Mouse (Mus musculus): ENCODE measurements at regions not wholly inside any gene's neighbourhood (a gene's known extent, or its start where the extent isn't known, plus 50 kb on each side); places are given as distances from the start of the nearest gene placed in this dataset.

DNA sequence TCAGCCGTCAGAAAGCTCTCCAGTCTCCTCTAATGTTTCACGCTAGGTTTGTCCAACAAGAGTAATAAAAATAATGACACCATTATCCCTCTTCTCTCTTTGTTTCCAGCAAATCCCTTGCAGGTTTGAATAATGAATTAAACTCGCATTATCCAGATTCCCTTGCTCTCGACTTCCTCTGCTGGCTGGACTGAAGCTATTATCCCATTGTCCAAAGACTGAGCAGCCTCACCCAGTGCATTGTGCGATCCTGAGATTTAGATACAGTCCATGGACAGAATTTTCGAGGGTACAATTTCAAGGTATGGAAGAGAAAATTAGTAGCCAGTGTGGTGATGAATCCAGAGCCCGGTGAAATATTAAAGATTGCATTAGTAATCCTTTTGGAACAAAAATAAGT is 270.3 kb downstream of the En1 start:
- DNase-seq: no peak
- intact Hi-C loops (cut with DNase I): no loop called here

GRCm38 (mm10) chr1:120882959-120883549 is 280.8 kb downstream of the En1 start:
- intact Hi-C loops (cut with DNase I): no loop called here
- no peak for DNase-seq

DNA sequence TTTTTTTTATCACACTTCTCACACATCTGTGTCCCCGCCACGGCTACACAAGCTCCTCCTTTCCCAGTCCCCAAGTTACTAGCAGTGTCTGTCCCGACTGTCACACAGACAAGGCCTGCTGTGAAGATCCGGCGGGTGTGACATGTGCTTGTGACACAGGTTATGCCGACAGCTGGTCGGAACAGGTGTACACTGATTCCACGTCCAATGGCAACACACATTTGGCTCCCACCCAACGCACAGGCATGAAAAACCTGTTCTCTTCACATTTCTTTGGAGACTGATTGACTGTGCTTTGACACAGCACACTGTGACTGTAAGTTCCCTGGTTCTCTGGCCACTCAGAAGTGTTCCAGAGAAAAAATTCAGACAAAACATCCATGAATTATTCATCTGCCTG is 281.4 kb downstream of the En1 start:
- intact Hi-C loops (cut with DNase I): no loop called here
- no peak for DNase-seq

DNA sequence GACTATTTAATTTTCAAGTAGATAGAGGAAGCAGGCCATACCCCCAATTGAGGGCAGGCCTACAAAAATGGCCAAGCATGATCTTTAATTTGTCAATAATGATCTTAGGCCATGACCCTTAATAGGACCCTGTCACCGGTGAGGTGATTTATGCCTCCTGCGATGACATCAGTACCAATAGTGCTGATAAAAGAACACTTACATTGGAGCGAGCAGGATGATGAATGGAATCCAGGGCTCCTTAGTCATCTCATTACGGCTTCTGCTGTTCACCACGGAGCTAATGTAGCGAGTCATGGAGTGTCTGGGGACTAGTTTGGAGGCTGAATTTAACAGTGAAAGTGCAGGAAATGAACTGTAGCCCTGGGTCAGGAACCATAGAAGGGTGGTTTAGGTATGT is 308.6 kb downstream of the En1 start:
- DNase-seq: no peak

DNA sequence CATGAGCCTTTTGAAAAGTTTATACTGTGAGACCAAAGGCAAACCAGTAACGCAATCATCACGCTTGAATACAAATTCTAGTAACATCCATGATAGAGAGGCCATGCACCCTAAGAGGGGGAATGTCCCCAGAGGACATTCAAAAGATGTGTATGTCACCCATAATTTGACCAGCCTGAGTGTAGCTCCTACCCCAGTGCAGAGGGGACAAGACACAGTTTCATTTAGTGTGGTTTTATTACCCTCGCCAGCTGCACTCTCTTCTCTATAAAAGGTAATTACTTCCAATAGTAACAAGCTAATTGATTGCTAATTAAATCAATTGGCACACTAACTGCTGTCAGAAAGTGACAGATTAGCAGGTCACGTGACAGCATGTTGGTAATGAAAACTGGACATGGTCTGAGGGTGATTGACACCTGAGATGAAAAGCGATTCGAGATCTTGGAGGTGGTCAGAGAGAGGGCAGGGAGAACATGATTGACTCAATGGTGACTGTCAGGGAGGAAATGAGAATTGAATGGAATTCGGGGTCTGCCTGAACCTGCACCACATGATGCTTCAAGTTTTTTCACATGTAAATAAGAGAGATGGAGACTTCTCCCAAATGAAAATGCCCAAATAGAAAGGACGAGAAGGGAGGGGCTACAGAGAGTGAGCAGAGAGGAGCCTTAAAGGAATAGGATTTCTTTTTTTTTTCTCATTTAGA is 309.9 kb downstream of the En1 start:
- no peak for DNase-seq
- intact Hi-C loops (cut with DNase I): no loop called here

More for the DNA sequence above, 308.6 kb downstream of the En1 start:
- intact Hi-C loops (cut with DNase I): no loop called here

DNA sequence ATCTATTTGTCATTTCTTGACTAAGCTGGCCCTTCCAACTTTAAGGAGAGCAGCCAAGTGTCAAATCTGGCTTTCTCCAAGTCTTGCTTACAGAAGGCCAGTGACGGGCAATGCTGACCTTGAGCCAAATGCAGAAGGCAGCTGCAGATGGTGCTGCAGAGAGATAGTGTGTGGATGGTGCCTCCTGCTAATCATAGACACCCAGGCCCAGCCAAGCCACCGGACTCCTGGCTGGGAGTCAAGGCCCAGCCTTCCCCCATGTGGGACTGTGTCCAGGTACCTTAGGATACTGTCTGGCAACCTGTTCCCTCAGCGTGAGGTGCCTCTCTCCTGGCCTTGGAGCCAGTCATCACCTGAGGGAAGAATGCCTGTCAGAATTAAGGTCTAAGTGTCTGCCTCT is 319.3 kb downstream of the En1 start:
- intact Hi-C loops (cut with DNase I): no loop called here
- DNase-seq: peak; percentile 64 to 78

GRCm38 (mm10) chr1:120925271-120925670 is 323.1 kb downstream of the En1 start:
- intact Hi-C loops (cut with DNase I): loop anchor here (5.0 kb wide), 1 partner anchor 122 kb away; no protein-coding TSS in a partner anchor
- no peak for DNase-seq

- DNase-seq: no peak
- intact Hi-C loops (cut with DNase I): no loop called here
Observed at GRCm38 (mm10) chr1:120930141-120930540, 327.9 kb downstream of the En1 start.

- intact Hi-C loops (cut with DNase I): no loop called here
Observed at GRCm38 (mm10) chr1:120935321-120935720, 333.1 kb downstream of the En1 start.

DNA sequence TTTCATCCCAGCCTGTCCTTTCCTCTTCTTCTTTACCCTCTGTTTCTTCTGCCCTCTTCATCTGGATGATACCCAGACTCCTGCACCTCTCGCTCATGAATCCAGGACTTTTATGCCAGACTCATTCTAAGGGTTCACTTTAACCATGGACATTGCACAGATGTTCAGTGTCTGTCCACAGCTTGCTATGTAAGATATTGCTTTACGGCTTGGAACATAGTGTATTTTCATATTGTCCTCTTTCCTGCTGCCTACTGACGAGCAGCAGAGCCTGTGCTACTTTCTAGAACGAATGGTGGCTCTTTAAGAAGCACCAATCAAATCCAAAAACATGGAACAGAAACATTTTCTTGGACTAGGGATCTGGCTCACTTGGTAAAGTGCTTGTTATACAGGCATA is 341.5 kb downstream of the En1 start:
- intact Hi-C loops (cut with DNase I): no loop called here
- no peak for DNase-seq

More at GRCm38 (mm10) chr1:120935321-120935720, 333.1 kb downstream of the En1 start:
- no peak for DNase-seq

DNA sequence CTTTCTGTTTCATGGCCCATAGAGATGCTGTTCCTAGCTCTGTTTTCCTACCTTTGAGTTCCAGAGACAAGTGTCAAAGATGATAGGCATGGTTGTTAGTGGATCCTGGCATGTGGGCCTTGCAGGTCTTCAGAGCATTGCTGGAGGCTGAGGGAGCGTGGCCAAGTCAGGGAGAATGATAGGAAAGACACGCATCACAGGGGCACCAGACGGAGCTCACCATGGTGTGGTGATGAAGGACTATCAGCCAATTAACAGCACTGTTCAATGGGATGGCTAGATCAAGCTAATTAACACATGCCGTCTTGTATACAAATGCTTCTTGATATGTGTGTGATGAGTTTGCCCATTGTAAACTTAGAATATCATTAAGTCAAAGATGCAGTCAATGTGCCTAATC is 344.1 kb downstream of the En1 start:
- intact Hi-C loops (cut with DNase I): no loop called here
- DNase-seq: no peak

DNA sequence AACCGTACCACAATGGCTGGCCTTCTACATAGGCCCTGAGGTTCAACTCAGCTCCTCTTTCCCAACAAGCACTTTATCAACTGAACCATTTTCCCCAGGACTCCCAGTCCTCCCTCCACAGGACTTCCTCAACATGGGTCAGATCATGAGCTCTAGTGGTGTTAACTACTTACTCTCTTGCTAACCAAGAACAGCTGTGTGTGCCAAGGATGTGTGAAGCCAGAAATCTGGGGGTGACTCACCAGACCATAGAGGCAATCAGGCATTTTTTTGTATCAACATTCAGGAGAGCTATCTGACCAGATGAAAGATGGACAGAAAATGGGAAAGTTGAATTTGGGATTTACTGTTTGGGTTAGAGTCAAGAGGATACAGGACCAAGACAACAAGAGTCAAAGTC is 359.0 kb downstream of the En1 start:
- intact Hi-C loops (cut with DNase I): no loop called here
- DNase-seq: no peak

GRCm38 (mm10) chr1:120961984-120962383 is 359.8 kb downstream of the En1 start:
- DNase-seq: no peak
- intact Hi-C loops (cut with DNase I): no loop called here

DNA sequence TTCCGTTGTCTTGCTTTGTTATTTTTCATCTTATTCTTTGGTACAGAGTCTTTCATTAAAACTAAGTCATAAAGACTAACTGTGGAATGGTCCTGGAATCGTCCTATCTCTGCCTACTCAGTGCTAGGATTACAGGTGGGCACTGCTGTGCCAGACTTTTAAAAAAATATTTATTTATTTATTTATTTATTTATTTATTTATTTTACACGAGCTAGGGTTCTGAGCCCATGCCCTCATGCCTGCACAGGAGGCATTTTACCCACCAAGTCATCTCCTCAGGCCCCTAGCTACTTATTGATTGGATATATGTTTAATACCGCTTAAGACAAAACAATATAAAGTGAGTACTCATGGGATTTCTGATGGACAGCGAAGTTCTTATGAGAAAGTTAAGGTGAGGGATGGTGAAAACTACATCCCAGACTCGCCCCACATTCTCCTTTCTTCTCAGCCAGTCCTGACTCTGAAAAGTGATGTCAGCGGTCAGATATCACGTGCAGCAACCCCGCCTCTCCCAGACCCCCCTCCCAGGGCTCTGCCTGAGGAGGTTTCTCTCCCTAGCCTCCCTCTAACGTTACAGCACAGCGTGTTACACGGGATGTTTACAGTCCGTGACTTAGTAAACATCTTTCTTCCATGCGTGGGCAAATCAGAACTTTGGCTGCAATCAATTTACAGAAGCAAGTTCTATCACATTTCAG is 361.4 kb downstream of the En1 start:
- intact Hi-C loops (cut with DNase I): no loop called here
- peak; percentile 6 to 16 for DNase-seq

DNA sequence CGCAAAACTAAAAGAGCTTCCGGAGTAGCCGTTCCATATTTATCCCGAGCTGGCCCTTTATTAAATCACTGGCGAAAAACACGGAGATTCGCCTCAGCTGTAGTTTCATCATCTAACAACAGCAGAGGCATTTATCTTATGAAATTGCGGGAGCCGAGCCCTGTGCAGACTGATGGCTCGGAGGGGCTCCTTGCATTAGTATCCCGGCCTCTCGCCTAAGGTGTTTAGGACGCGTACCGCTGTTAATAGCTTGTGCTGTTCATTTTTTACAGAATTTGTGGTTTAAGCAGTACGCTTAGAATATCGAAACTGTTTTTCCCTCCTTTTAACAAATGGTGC is 361.9 kb downstream of the En1 start:
- intact Hi-C loops (cut with DNase I): no loop called here
- peak in 1 of 2 experiments; percentile 8 for DNase-seq

GRCm38 (mm10) chr1:120966132-120966531 is 363.9 kb downstream of the En1 start:
- intact Hi-C loops (cut with DNase I): no loop called here

GRCm38 (mm10) chr1:120974661-120975060 is 357.7 kb downstream of the Insig2 start:
- DNase-seq: peak; percentile 55 to 67
- intact Hi-C loops (cut with DNase I): no loop called here

More at GRCm38 (mm10) chr1:120966132-120966531, 363.9 kb downstream of the En1 start:
- DNase-seq: no peak

- intact Hi-C loops (cut with DNase I): no loop called here
- no peak for DNase-seq
Observed at GRCm38 (mm10) chr1:121004535-121004934, 327.9 kb downstream of the Insig2 start.

DNA sequence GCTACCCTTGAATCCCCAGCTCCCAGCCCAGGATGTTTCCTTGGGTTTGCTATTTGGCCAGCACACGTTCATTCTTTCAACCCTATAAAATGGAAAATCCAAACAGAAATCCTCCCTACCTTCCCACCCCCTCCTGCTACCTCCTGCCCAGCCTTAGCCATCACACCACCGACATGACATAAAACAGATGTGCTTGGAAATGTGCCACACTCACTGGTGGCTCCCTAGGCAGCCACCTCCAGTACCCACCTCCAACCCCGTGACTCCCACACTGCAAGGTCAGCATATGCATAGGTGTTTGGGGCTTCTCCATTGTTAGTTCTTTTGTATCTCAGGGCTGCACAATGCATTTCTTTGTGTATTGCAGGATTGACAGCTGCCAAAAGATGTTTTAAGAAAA is 327.2 kb downstream of the Insig2 start:
- peak; percentile 61 to 63 for DNase-seq
- intact Hi-C loops (cut with DNase I): no loop called here

DNA sequence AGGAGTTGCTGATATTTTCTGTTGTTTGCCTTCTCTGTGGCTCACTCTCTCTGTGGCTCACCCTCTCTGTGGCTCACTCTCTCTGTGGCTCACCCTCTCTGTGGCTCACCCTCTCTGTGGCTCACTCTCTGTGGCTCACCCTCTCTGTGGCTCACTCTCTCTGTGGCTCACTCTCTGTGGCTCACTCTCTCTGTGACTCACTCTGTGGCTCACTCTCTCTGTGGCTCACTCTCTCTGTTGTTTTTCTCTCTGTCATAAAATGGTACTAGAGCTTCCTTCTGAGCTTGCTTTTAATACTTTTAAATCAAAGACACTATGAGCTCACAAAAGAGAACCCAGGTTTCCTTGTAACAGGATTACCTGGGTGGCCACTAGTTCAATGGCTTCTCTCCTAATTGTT is 320.3 kb downstream of the Insig2 start:
- intact Hi-C loops (cut with DNase I): no loop called here
- no peak for DNase-seq

- DNase-seq: peak; percentile 34 to 41
- intact Hi-C loops (cut with DNase I): no loop called here
Observed at GRCm38 (mm10) chr1:121013839-121014503, 318.4 kb downstream of the Insig2 start.
